ENCODE assay signal across 13 mouse cellular contexts in the genomic region with DNA sequence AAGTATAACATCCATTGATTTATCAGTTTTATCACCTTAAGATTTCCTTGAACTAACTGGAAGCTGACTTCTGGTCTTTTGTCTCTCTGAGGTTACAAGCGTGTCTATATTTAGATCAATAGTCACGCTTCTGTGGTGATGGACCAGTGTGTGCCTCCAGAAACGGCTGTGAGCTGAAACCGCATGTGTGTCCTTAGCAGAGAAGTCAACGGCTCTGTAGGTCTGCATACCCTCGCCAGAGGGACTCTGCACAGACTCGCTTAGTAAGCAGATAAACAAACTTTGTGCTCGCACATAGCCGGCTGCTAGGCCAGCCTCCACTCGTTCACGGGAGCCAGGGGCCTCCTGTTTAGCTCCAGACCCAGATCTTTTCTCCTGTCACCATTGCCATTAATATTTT. TPM values are rescaled to one million over a fixed set of nuclear protein-coding genes. Genes with fewer than 3 reads are reported as not detected.
A peak's percentile ranks its signal among the peaks of the same experiment; 100 is the strongest.
DNase-seq lines count a peak whose midpoint lies in the region; TF ChIP-seq lines count a peak whose summit lies in the region.
"Had no signal": no experiment of that assay in that cellular context is flagged by ENCODE, and none has a peak within 500 bp of the region (broad histone marks: within the 10 kb centered on the region; RNA-seq: fewer than 3 reads in every experiment).

No protein-coding gene starts in this region.

- no peaks in the 10 kb centered on the region for H3K27me3 ChIP-seq in heart, embryonic 10.5 days (ENCODE audit: insufficient read depth, poor library complexity, severe bottlenecking)

- H3K79me2 ChIP-seq in macrophage (ENCODE audit: inconsistent target), result no peaks in the 10 kb centered on the region

- peak overlapping the region; percentile 81 for H3K27ac ChIP-seq in heart, embryonic 10.5 days
- peak overlapping the region; percentile 81 for H3K27ac ChIP-seq in macrophage
- H3K27ac ChIP-seq in left cerebral cortex, adult 2 months, result no peak overlapping the region
- H3K27ac ChIP-seq: hindbrain, embryonic 14.5 days had no signal

- no peaks in the 10 kb centered on the region for H3K36me3 ChIP-seq in heart, embryonic 10.5 days
- H3K36me3 ChIP-seq in macrophage (ENCODE audit: inconsistent target), result no peaks in the 10 kb centered on the region

- no peak overlapping the region for H3K4me3 ChIP-seq in heart, embryonic 10.5 days
- no peak overlapping the region for H3K4me3 ChIP-seq in macrophage (ENCODE audit: inconsistent target)
- H3K4me3 ChIP-seq in left cerebral cortex, adult 2 months, result no peak overlapping the region

- peak; percentile 22 to 55 for DNase-seq in kidney, postnatal 25 days
- DNase-seq in kidney, adult 11 months, result no peak
- DNase-seq in CD4-positive, CD25-positive, alpha-beta regulatory T cell, adult 2 months (ENCODE audit: low read depth, low spot score), result peak; percentile 69
- DNase-seq in heart, embryonic 10.5 days (ENCODE audit: low spot score), result no peak
- no peak for DNase-seq in left cerebral cortex, adult 2 months (ENCODE audit: extremely low spot score in 1 of 2, low spot score in 2 of 2)
- DNase-seq in adrenal gland, postnatal 4 days (ENCODE audit: low spot score in 2 of 2), result no peak
- no peak for DNase-seq in embryo, embryonic 11 days
- DNase-seq: adrenal gland, postnatal 10 days; cerebellum, postnatal 25 days; lung, adult 2 months; retina, postnatal 1 day had no signal

- WGBS in heart, embryonic 10.5 days, result 27% methylated on average over 11 of the region's 11 CpGs
- 8% methylated on average over 11 of the region's 11 CpGs for WGBS in macrophage (ENCODE audit: missing documents)

- H3K4me1 ChIP-seq in heart, embryonic 10.5 days, result peaks cover 25% of the 10 kb centered on the region

- intact Hi-C loops in left cerebral cortex, adult 2 months (cut with DNase I), result no loop called here

- H3K9me3 ChIP-seq in heart, embryonic 10.5 days, result no peaks in the 10 kb centered on the region

- TF ChIP-seq CTCF in left cerebral cortex, adult 2 months (IDR thresholded peaks at IDR 0.05), result no peak

RNA-seq across cellular contexts. Expression of gene Wdr26, which starts 15.0 kb away (rescaled TPM):
- polyA plus RNA-seq in heart, embryonic 10.5 days (2016; fragmentation: Nextera tagmentation; extraction: Ambion mirVana), result 24.4 and 26.3 TPM in 2 replicates
- total RNA-seq in macrophage (2018; cell fraction: chromatin; rRNA removed), result 100 to 1,000 TPM; 306 to 843 (median 604) TPM
- 100 to 1,000 TPM; 117 to 200 (median 160) TPM for total RNA-seq in macrophage (2018; cell fraction: cytosol; rRNA removed)
- 100 to 1,000 TPM; 284 to 524 (median 451) TPM for total RNA-seq in macrophage (2018; cell fraction: nucleus; rRNA removed)
- 115 to 137 TPM (median 119 TPM) in 3 replicates for polyA plus RNA-seq in macrophage (2018)
- total RNA-seq in left cerebral cortex, adult 2 months (2021), result 100 to 1,000 TPM; 105 to 110 TPM
- total RNA-seq in adrenal gland, postnatal 4 days (2021), result 100 to 1,000 TPM; 162 to 186 TPM

Comparison
In these comparisons a context has a peak if more than half of its experiments do, and no peak if none do; other contexts are left out.
1. DNase-seq: peak in kidney, postnatal 25 days (2 of 2) and CD4-positive, CD25-positive, alpha-beta regulatory T cell, adult 2 months (single experiment); none in kidney, adult 11 months (single experiment), heart, embryonic 10.5 days (single experiment), left cerebral cortex, adult 2 months (0 of 2), adrenal gland, postnatal 4 days (0 of 2) and embryo, embryonic 11 days (single experiment).